Mouse (Mus musculus) ES-E14 (cell line): ENCODE measurements around the gene Zfp423.

Source experiments
- HCFC1 ChIP-seq: IDR thresholded peaks from 2 replicates; pipeline ENCODE4 v1.6.1; 2012; ENCODE audit warnings: low read length, inconsistent platforms, borderline replicate concordance; ENCODE audit not compliant: insufficient read depth
- ZC3H11A ChIP-seq: IDR thresholded peaks from 2 replicates; pipeline ENCODE4 v1.6.1; 2012; ENCODE audit warnings: low read depth, mild to moderate bottlenecking, inconsistent platforms, low read length, borderline replicate concordance
- ZNF384 ChIP-seq: IDR thresholded peaks from 2 replicates; pipeline ENCODE4 v1.6.1; 2012; ENCODE audit warnings: low read depth, low read length, inconsistent platforms

DNA sequence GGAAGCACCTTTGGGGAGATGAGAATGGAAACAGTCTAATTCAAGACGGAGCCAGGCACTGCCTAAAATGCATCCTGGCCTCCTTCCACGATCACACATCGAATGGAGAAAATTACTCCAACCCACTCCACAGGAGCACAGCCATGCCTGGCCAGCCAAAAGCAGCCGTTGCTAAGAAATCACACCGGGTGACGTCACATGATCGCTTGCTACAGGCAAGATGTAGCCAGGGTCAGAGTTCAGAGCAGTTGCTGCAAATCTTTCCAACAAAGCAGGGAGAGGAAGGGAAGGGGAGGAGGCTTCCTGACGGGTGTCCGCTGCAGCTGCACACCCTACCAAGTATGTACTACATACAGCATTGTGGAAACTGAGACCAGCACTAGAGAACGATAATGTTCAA is 83.9 kb downstream of the Zfp423 start:
- TF ChIP-seq HCFC1 (no peak), ZC3H11A (no peak), ZNF384 (no peak)
